Mouse (Mus musculus): Measurements from ENCODE around the gene Gpatch2l. TPM values are rescaled to one million over a fixed set of nuclear protein-coding genes. Genes with fewer than 3 reads are reported as not detected.

Gpatch2l gene
- polyA plus RNA-seq (2016; fragmentation: Nextera tagmentation; extraction: Ambion mirVana) = 24.6 and 26.4 TPM in 2 replicates

DNA sequence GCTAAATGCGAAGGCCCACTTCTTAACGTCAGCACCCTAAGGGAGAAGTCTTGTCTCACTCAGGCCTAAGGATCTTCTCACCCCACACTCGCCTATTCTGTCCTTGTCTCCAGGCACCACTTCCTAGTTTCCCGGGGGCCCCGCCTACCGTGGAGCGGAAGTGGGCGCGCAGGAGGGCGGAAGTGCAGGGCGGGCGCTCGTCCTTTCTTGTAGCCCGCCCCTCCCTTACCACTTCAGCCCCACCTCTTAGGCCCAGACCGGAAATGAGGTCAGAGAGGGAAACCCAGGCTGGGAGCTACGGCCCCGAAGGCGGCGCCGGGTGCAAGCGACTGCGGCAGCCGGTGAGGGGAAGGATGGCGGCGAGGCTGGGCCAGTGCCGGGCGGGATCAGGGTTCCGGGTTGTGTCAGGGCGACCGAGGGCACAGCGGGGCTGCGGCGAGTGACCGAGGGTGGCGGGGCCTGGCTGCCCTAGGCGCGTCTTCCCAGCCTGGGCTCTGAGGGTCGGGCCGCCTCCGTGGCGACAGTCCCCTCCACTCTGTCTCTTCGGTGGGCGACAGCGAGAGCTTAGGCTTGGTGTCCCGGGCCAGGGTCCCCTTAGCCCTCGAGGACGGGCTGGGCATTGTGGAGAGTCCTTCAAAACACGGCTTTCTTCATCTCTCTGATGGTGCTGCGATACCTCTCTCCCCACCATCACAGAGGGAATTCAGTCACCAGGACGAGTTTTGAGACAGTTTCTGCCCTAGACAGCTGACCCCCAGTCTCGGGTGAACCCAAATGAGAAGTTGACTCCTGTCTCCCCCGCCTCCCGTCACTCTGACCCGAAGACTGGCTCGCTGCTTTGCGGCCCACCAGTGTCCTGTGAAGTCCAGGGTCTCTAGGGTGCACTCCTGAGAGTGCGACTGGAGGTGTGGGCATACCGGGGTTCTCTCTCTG is at the start of gene Gpatch2l:
TSS of gene Gpatch2l (plus strand) at position 255 of the 933 bp plus-strand sequence.
- H3K9me3 ChIP-seq = no peaks in the 10 kb centered on the region
- H3K4me1 ChIP-seq = peaks cover 37% of the 10 kb centered on the region
- peak within 1 kb of the TSS; percentile 88 for H3K4me2 ChIP-seq (replicated peaks)
- no peaks in the 10 kb centered on the region; the same call in 1 of the 2 replicates for H3K27me3 ChIP-seq
- WGBS = 1% methylated on average over 58 of the region's 58 CpGs
- H3K4me3 ChIP-seq = peak within 1 kb of the TSS; percentile 78
- ATAC-seq (ENCODE audit: low FRiP score, low read depth) = peak; percentile 99
- H3K36me3 ChIP-seq = peaks cover 23% of the 10 kb centered on the region
- H3K9ac ChIP-seq (replicated peaks) = peak within 1 kb of the TSS; percentile 93
- H3K27ac ChIP-seq (replicated peaks) = peak within 1 kb of the TSS; percentile 71

DNA sequence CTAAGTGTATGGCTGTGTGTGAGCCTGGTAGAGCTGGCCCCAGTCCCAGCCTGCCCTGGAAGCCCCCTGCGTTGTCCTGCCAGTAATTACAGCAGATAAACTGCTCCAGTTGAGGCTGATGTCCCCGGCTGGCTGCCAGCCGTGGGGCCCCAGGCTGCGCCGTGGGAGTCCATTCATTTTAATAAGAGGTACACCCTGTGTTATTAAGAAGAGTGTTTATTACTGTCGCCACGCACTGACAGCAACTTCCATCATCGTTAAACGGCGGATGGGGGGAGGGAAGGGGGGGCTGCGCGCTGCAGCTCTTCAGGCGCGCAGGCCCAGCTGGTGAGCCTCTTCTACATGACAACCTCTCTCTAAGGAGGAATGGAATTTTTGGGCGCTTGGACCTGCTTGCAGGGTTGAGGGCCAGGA is 49.6 kb upstream of the Gpatch2l start:
- WGBS = 67% methylated on average over 15 of the region's 15 CpGs
- no peaks in the 10 kb centered on the region for H3K9me3 ChIP-seq
- ATAC-seq (ENCODE audit: low FRiP score, low read depth) = no peak

DNA sequence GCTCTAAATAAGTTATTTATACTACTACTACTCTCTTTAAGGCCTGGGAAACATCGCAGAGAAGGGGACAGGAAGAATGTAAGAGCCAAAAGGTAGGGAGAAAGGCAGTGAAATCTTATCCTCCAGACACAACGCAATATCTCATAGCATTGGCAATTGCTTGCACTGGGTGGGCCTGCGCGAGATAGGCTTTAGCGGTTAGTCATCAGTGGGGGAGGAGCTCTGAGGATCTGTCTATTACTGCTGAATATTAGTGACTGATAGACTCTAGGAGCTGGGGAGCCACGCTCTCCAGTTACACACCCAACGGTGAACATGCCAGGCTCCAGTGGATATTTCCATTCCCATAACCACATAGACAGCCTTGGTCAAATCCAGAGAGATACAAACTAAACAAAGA is 44.7 kb upstream of the Gpatch2l start:
- no peaks in the 10 kb centered on the region for H3K27me3 ChIP-seq
- H3K36me3 ChIP-seq = no peaks in the 10 kb centered on the region
- no peak overlapping the region for H3K9ac ChIP-seq (replicated peaks)
- H3K4me2 ChIP-seq (replicated peaks) = no peak overlapping the region
- ATAC-seq (ENCODE audit: low FRiP score, low read depth) = no peak
- no peak overlapping the region for H3K4me3 ChIP-seq
- WGBS = 91% methylated on average over 7 of the region's 7 CpGs
- H3K27ac ChIP-seq (replicated peaks) = no peak overlapping the region
- H3K4me1 ChIP-seq = peaks cover 6% of the 10 kb centered on the region; the same call in 1 of the 2 replicates
- no peaks in the 10 kb centered on the region for H3K9me3 ChIP-seq

More for the DNA sequence above, 49.6 kb upstream of the Gpatch2l start:
- Histone ChIP-seq H3K27me3 (0 out of 2 replicates have a peak, but pooled peaks cover 3% of the 10 kb centered on the region), H3K36me3 (no peaks in the 10 kb centered on the region), H3K4me3 (no peak overlapping the region), H3K27ac (replicated peaks) (no peak overlapping the region), H3K4me2 (replicated peaks) (no peak overlapping the region), H3K4me1 (peaks cover 9% of the 10 kb centered on the region), H3K9ac (replicated peaks) (no peak overlapping the region)

DNA sequence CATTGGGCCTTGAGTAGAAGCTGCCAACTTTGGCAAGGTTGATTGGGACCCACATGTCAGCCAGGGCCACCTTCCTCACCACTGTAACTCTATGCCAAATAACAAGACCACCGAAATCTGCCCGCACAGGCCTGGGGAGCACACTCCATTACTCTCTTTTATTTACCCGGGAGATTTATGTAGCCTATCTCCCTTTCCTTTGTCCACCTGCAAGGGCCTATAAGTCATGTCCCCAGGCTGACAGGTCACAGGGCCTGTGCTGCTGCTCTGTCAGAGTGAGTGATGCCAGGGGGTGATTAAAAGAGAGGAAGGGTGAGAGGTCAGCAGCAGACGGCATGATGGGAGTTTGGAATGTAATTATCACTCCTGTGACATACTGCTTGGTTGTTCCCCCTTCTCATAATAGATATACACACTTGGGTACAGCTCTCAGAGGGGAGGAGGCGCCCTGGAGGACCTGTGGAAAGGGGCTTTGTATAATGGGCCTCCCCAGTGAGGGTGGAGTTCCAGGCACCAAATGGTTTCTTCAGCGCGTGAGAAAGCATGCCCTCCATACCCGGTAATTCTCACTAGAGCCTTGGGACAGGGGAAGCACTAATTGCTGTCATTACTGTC is 38.1 kb upstream of the Gpatch2l start:
- ATAC-seq (ENCODE audit: low FRiP score, low read depth) = no peak
- no peak overlapping the region for H3K9ac ChIP-seq (replicated peaks)
- no peaks in the 10 kb centered on the region for H3K9me3 ChIP-seq
- WGBS = 82% methylated on average over 8 of the region's 8 CpGs
- H3K4me3 ChIP-seq = no peak overlapping the region
- no peaks in the 10 kb centered on the region for H3K36me3 ChIP-seq
- H3K27ac ChIP-seq (replicated peaks) = no peak overlapping the region
- H3K4me1 ChIP-seq = no peaks in the 10 kb centered on the region
- no peak overlapping the region for H3K4me2 ChIP-seq (replicated peaks)
- H3K27me3 ChIP-seq = peaks cover 3% of the 10 kb centered on the region; the same call in 1 of the 2 replicates

DNA sequence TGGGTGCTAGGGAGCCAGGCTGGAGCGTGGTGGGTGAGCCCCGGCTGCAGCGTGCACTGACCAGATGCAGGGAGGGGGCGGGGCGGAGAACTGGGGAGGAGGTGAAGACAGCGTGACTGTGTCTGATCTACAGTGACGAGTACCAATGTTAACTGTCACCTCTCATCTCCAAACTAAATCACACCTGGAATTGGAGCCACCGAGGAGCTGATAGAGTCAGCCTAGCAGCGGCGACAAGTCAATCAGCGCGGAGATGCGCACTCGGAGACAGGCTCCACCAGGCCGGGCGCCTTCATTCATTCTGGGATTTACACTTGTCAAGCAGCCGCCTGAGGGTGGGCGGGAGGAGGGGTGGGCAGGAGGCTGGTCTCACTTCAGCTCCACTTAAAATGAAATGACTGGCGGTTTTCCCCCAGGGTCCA is 30.5 kb upstream of the Gpatch2l start:
- H3K9ac ChIP-seq (replicated peaks) = no peak overlapping the region
- no peaks in the 10 kb centered on the region for H3K9me3 ChIP-seq
- H3K36me3 ChIP-seq = no peaks in the 10 kb centered on the region
- no peak overlapping the region for H3K27ac ChIP-seq (replicated peaks)
- peaks cover 28% of the 10 kb centered on the region for H3K4me1 ChIP-seq
- H3K4me2 ChIP-seq (replicated peaks) = peak overlapping the region; percentile 48
- WGBS = 0% methylated on average over 19 of the region's 19 CpGs
- peak; percentile 59; the same call in 1 of the 2 replicates for ATAC-seq (ENCODE audit: low FRiP score, low read depth)
- peak overlapping the region; percentile 22; the same call in 1 of the 2 replicates for H3K4me3 ChIP-seq
- H3K27me3 ChIP-seq = peaks cover 76% of the 10 kb centered on the region

DNA sequence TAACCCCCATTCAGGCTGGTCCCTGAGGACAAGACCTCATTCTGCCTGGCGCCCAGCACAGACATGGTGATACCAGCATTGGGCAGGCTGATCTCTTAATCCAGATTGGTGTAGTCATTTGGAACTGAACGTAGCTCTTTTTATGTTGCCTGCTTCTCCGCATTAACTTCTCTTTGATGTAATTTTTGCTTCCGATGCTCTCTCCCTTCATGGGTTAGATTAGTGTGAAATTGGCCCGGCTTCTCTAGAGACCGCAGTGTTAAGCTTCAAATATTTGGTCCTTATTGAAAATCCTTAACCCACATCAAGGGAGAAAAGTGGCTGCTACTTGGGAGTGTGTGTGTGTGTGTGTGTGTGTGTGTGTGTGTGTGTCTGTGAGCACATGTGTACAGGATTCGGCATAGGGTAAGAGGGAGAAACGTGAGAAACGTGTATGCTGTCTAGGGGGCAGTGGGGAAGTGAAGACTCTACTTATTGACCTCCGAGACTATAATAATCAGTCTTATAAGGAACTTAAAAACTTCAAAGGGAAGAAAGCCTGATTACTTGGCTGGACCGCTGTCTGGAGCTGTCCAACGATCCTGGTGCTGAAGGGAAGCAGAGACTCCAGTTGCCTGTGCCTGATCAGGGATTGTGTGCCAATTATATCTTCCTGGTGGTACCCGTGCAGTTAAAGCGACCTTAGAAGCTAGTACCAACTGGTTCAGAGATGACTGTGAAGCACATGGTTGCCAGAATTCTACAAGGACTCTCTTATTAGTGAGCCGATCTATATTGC is 28.8 kb upstream of the Gpatch2l start:
- Histone ChIP-seq H3K9ac (replicated peaks) (no peak overlapping the region), H3K4me2 (replicated peaks) (no peak overlapping the region), H3K9me3 (no peaks in the 10 kb centered on the region), H3K4me3 (no peak overlapping the region), H3K4me1 (peaks cover 40% of the 10 kb centered on the region), H3K27me3 (peaks cover 79% of the 10 kb centered on the region), H3K27ac (replicated peaks) (no peak overlapping the region), H3K36me3 (no peaks in the 10 kb centered on the region)
- no peak for ATAC-seq (ENCODE audit: low FRiP score, low read depth)
- WGBS = 28% methylated on average over 15 of the region's 15 CpGs

DNA sequence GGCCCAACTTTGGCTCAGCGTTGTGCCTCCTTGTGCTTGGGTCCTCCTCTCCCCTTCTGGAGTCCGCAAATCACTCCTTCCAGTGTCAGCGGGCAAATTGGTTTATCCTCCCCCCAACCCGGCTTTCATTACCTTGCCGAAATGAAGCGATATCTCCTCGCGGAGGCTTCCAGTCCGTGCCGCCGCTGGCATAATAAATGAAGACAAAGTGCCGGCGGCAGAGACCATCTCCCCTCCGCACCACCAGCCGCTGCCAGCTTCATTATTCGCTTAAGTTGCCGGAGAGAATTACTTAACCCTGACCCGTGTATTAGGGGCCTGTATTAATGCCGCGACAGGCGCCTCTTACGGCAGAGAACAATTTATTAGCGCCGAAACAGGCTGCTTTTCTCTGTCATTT is 27.5 kb upstream of the Gpatch2l start:
- Histone ChIP-seq H3K36me3 (no peaks in the 10 kb centered on the region), H3K9ac (replicated peaks) (no peak overlapping the region), H3K27me3 (peaks cover 70% of the 10 kb centered on the region), H3K4me1 (peaks cover 40% of the 10 kb centered on the region), H3K9me3 (no peaks in the 10 kb centered on the region), H3K4me2 (replicated peaks) (peak overlapping the region; percentile 39), H3K27ac (replicated peaks) (peak overlapping the region; percentile 56), H3K4me3 (peak overlapping the region; percentile 11; the same call in 1 of the 2 replicates)
- ATAC-seq (ENCODE audit: low FRiP score, low read depth) = no peak
- 6% methylated on average over 24 of the region's 24 CpGs for WGBS

DNA sequence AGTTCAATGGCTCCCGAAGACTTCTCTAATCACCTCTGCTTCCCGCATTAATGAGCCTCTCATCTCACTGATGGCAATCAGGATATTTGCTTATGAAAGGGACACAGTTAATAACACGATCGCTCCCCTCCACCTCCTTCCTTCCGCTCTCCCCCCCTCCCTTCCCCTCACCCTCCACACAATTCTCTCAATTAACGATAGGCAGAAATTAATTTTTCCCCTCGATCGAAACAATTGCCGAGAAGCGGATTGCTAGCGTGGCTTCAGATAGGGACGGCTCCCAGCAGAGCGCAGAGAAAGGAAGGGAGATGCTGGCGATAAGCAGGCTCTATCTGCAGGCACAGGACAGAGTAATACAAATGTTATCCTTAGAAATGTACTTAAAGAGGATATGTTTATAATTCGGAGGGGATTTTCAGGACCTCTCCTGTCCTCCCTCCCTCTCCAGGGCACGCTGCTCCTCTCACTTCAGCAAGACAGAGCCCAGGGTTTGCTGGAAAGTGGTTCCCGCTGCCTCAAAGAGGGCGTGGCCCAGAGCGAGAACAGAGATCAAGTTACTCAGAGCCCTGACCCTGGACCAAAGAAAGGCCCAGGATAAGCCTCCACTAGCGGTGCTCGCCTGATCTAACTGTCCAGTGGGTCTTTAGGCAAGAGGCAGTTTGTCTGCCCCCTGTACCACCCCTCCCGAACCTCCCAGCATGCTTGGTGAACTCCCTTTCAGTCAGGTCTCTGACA is 24.8 kb upstream of the Gpatch2l start:
- Histone ChIP-seq H3K4me1 (peaks cover 48% of the 10 kb centered on the region), H3K27me3 (peaks cover 43% of the 10 kb centered on the region), H3K9me3 (no peaks in the 10 kb centered on the region), H3K9ac (replicated peaks) (peak overlapping the region; percentile 50), H3K4me3 (peak overlapping the region; percentile 35), H3K36me3 (no peaks in the 10 kb centered on the region), H3K27ac (replicated peaks) (peak overlapping the region; percentile 66), H3K4me2 (replicated peaks) (peak overlapping the region; percentile 60)
- peak; percentile 63 for ATAC-seq (ENCODE audit: low FRiP score, low read depth)
- WGBS = under 1% methylated on average over 22 of the region's 22 CpGs

DNA sequence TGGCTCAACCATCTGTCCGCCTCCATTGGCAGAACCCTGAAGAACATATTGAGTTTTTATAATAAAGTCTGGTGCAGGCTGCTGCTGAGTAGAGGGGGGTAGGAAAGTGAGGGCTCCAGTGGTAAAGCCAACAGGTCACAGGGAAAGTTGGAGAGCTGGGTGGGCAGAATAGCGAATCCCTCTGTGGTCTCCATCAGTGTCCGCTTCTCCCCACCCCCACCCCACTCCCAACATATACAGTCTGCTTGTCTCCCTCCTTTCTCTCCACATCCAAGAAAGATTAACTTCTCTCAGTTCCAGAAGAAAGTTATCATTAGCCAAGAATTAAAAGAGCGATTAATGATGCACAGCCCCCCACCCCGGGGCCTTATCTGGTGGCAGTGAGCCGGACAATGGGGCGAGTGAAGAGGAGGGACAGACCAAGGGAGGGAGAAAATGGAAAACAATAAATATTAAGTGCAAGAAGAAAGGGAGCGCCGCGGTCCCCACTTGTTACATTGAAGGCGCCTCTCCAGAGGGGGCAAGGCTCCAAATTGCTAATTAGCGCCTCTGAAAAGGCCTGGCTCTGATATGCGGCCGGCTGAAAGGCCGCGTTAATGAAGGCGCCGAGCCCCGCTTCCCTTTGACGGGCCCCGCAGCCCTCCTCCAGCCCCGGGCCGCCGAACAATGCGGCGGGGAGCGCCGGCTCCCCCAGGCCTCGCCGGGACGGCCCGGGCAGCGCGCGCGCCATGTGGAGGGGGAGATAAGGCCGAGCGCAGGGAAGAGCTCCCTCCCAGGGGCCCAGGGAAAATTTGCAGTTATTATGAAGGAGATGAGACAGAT is 21.2 kb upstream of the Gpatch2l start:
- Histone ChIP-seq H3K4me2 (replicated peaks) (peak overlapping the region; percentile 64), H3K36me3 (no peaks in the 10 kb centered on the region), H3K4me1 (peaks cover 34% of the 10 kb centered on the region), H3K27me3 (peaks cover 8% of the 10 kb centered on the region), H3K4me3 (peak overlapping the region; percentile 33), H3K27ac (replicated peaks) (peak overlapping the region; percentile 56), H3K9me3 (no peaks in the 10 kb centered on the region), H3K9ac (replicated peaks) (peak overlapping the region; percentile 59)
- peak; percentile 85 for ATAC-seq (ENCODE audit: low FRiP score, low read depth)
- WGBS = 5% methylated on average over 38 of the region's 38 CpGs

DNA sequence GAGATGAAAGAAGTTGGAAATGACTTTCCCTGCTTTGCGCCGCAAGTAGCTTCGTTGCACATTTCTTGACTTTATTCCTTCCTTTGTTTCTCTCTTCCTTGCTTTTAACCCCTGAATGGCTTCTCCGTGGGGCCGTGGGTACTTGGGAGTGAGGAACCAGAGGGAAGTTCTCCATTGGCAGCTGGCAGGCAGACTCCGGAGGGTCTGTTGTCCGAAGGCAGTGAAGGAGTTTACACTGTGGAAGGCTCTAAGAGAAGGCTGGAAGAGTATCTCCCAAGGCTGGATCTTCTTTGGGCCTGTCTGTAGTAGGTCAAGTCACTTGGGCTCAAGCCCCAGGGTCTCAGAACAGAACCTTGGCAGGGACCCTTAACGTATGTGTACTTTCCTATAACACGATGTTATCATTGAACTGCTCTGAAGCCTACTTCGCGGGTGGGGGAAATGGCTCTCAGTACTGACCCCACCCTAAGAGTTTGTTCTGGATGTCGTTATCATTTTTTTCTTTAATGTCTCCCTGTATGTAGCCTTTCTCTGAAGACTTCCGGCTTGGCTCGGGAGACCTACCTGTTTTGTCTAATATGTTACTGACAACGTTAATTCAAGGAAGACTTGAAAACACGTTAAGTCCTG is 20.5 kb upstream of the Gpatch2l start:
- 38% methylated on average over 16 of the region's 16 CpGs for WGBS
- peak overlapping the region; percentile 59 for H3K9ac ChIP-seq (replicated peaks)
- no peaks in the 10 kb centered on the region for H3K9me3 ChIP-seq
- peak overlapping the region; percentile 56 for H3K27ac ChIP-seq (replicated peaks)
- H3K4me2 ChIP-seq (replicated peaks) = peak overlapping the region; percentile 64
- H3K36me3 ChIP-seq = no peaks in the 10 kb centered on the region
- peaks cover 3% of the 10 kb centered on the region; the same call in 1 of the 2 replicates for H3K27me3 ChIP-seq
- peak overlapping the region; percentile 33 for H3K4me3 ChIP-seq
- peaks cover 31% of the 10 kb centered on the region for H3K4me1 ChIP-seq
- ATAC-seq (ENCODE audit: low FRiP score, low read depth) = no peak
